Mouse (Mus musculus): Measurements from ENCODE around the gene Prss36.
"Not testable (repeated sequence)": the region's sequence is repeated elsewhere in the genome, so short reads cannot be mapped to it uniquely, and the experiment has no call there.

Prss36 gene

GRCm38 (mm10) chr7:127903971-127904796 lies 42.3 kb downstream of the Prss36 start, which contains the start of gene Bckdk:
Gene Bckdk (plus strand): TSS chr7:127904082.
- in situ Hi-C loops (cut with MboI): no loop called here

GRCm38 (mm10) chr7:127901772-127902171 lies 44.8 kb downstream of the Prss36 start:
- in situ Hi-C loops (cut with MboI): no loop called here

GRCm38 (mm10) chr7:127899997-127900396 lies 46.5 kb downstream of the Prss36 start:
- in situ Hi-C loops (cut with MboI): no loop called here

GRCm38 (mm10) chr7:127898179-127898956 lies 48.2 kb downstream of the Prss36 start:
- in situ Hi-C loops (cut with MboI): no loop called here

- in situ Hi-C loops (cut with MboI): no loop called here
These were observed 49.0 kb downstream of the Prss36 start for GRCm38 (mm10) chr7:127897542-127897941.

- in situ Hi-C loops (cut with MboI): no loop called here
These were observed 50.1 kb downstream of the Prss36 start for GRCm38 (mm10) chr7:127896384-127896783.

- in situ Hi-C loops (cut with MboI): not testable (repeated sequence)
These were observed 50.6 kb downstream of the Prss36 start for GRCm38 (mm10) chr7:127895891-127896290.

- in situ Hi-C loops (cut with MboI): no loop called here
These were observed 51.1 kb downstream of the Prss36 start, which contains the start of the genes Gm21974 and Vkorc1 for GRCm38 (mm10) chr7:127895442-127895841. Gene Gm21974 (minus strand): TSS chr7:127895454. Gene Vkorc1 (minus strand): TSS chr7:127895617.

- in situ Hi-C loops (cut with MboI): no loop called here
These were observed 52.0 kb downstream of the Prss36 start for GRCm38 (mm10) chr7:127894480-127894879.

GRCm38 (mm10) chr7:127890798-127891197 lies 55.7 kb downstream of the Prss36 start, which contains the start of gene Prss53:
Gene Prss53 (minus strand): TSS chr7:127890970.
- in situ Hi-C loops (cut with MboI): no loop called here

- in situ Hi-C loops (cut with MboI): no loop called here
These were observed 57.7 kb downstream of the Prss36 start for GRCm38 (mm10) chr7:127888821-127889220.

- in situ Hi-C loops (cut with MboI): no loop called here
These were observed 58.7 kb downstream of the Prss36 start for GRCm38 (mm10) chr7:127887781-127888180.

- in situ Hi-C loops (cut with MboI): no loop called here
These were observed 59.3 kb downstream of the Prss36 start for GRCm38 (mm10) chr7:127887191-127887590.

GRCm38 (mm10) chr7:127886551-127886950 lies 60.0 kb downstream of the Prss36 start:
- in situ Hi-C loops (cut with MboI): no loop called here

GRCm38 (mm10) chr7:127885951-127886350 lies 60.6 kb downstream of the Prss36 start:
- in situ Hi-C loops (cut with MboI): no loop called here

All from mature B cell (primary cell).